Mouse (Mus musculus): ENCODE measurements around the gene Ankrd50.

GRCm38 (mm10) chr3:38466880-38467405, 17.7 kb downstream of the Ankrd50 start:
- no peak for TF ChIP-seq CTCF (IDR thresholded peaks at IDR 0.05; ENCODE audit: low read depth)
- TF ChIP-seq EP300 (optimal IDR thresholded peaks at IDR 0.05): no peak
